Mouse (Mus musculus): ENCODE data around the gene Fbxo27. TPM values are rescaled to one million over a fixed set of nuclear protein-coding genes. Genes with fewer than 3 reads are reported as not detected.
A peak's percentile ranks its signal among the peaks of the same experiment; 100 is the strongest.

Fbxo27 gene
- polyA plus RNA-seq, 1 experiment = 26.5 TPM

- H3K36me3 ChIP-seq (ENCODE audit: control insufficient read depth, insufficient read depth, low read length) = no peaks in the 10 kb centered on the region
- WGBS = 76% methylated on average over 13 of the region's 13 CpGs
- H3K4me3 ChIP-seq (ENCODE audit: control insufficient read depth, insufficient read depth, low read length) = no peak overlapping the region
- peak overlapping the region; percentile 72; the same call in 1 of the 2 replicates for H3K27ac ChIP-seq (ENCODE audit: control insufficient read depth, insufficient read depth, low read length)
- peaks cover 17% of the 10 kb centered on the region for H3K4me1 ChIP-seq (replicated peaks; ENCODE audit: control insufficient read depth, insufficient read depth, low read length)
- TF ChIP-seq POLR2A (IDR thresholded peaks at IDR 0.05; ENCODE audit: control insufficient read depth, extremely low read depth, insufficient read depth, low read length, poor library complexity) (no peak), CTCF (IDR thresholded peaks at IDR 0.05; ENCODE audit: borderline replicate concordance, control insufficient read depth, extremely low read depth, insufficient read depth, low read length, poor library complexity) (no peak)
- no peak for DNase-seq
- no peaks in the 10 kb centered on the region for H3K27me3 ChIP-seq (ENCODE audit: control insufficient read depth, insufficient read depth, low read length)
These were observed 15.7 kb upstream of the Fbxo27 start for GRCm38 (mm10) chr7:28676811-28677541.

GRCm38 (mm10) chr7:28677624-28678023 lies 15.0 kb upstream of the Fbxo27 start:
- Histone ChIP-seq H3K27me3 (ENCODE audit: control insufficient read depth, insufficient read depth, low read length) (no peaks in the 10 kb centered on the region), H3K4me1 (replicated peaks; ENCODE audit: control insufficient read depth, insufficient read depth, low read length) (peaks cover 13% of the 10 kb centered on the region), H3K36me3 (ENCODE audit: control insufficient read depth, insufficient read depth, low read length) (no peaks in the 10 kb centered on the region), H3K4me3 (ENCODE audit: control insufficient read depth, insufficient read depth, low read length) (no peak overlapping the region), H3K27ac (ENCODE audit: control insufficient read depth, insufficient read depth, low read length) (peak overlapping the region; percentile 72; the same call in 1 of the 2 replicates)
- TF ChIP-seq POLR2A (IDR thresholded peaks at IDR 0.05; ENCODE audit: control insufficient read depth, extremely low read depth, insufficient read depth, low read length, poor library complexity) (no peak), CTCF (IDR thresholded peaks at IDR 0.05; ENCODE audit: borderline replicate concordance, control insufficient read depth, extremely low read depth, insufficient read depth, low read length, poor library complexity) (no peak)
- 98% methylated on average over 8 of the region's 8 CpGs for WGBS
- DNase-seq = no peak

- H3K4me3 ChIP-seq (ENCODE audit: control insufficient read depth, insufficient read depth, low read length) = no peak overlapping the region
- H3K27me3 ChIP-seq (ENCODE audit: control insufficient read depth, insufficient read depth, low read length) = no peaks in the 10 kb centered on the region
- H3K27ac ChIP-seq (ENCODE audit: control insufficient read depth, insufficient read depth, low read length) = no peak overlapping the region
- TF ChIP-seq POLR2A (IDR thresholded peaks at IDR 0.05; ENCODE audit: control insufficient read depth, extremely low read depth, insufficient read depth, low read length, poor library complexity) = no peak
- TF ChIP-seq CTCF (IDR thresholded peaks at IDR 0.05; ENCODE audit: borderline replicate concordance, control insufficient read depth, extremely low read depth, insufficient read depth, low read length, poor library complexity) = no peak
- 82% methylated on average over 7 of the region's 7 CpGs for WGBS
- H3K4me1 ChIP-seq (replicated peaks; ENCODE audit: control insufficient read depth, insufficient read depth, low read length) = peaks cover 16% of the 10 kb centered on the region
- H3K36me3 ChIP-seq (ENCODE audit: control insufficient read depth, insufficient read depth, low read length) = no peaks in the 10 kb centered on the region
- no peak for DNase-seq
These were observed 1.6 kb upstream of the Fbxo27 start for GRCm38 (mm10) chr7:28691075-28691474.

- H3K36me3 ChIP-seq (ENCODE audit: control insufficient read depth, insufficient read depth, low read length) = no peaks in the 10 kb centered on the region
- H3K4me3 ChIP-seq (ENCODE audit: control insufficient read depth, insufficient read depth, low read length) = peak overlapping the region; percentile 40
- TF ChIP-seq CTCF (IDR thresholded peaks at IDR 0.05; ENCODE audit: borderline replicate concordance, control insufficient read depth, extremely low read depth, insufficient read depth, low read length, poor library complexity) = peak; percentile 16; the same call in 1 of the 2 replicates
- no peak for TF ChIP-seq POLR2A (IDR thresholded peaks at IDR 0.05; ENCODE audit: control insufficient read depth, extremely low read depth, insufficient read depth, low read length, poor library complexity)
- WGBS = 5% methylated on average over 38 of the region's 38 CpGs
- H3K4me1 ChIP-seq (replicated peaks; ENCODE audit: control insufficient read depth, insufficient read depth, low read length) = peaks cover 16% of the 10 kb centered on the region
- no peaks in the 10 kb centered on the region for H3K27me3 ChIP-seq (ENCODE audit: control insufficient read depth, insufficient read depth, low read length)
- DNase-seq = peak; percentile 87
- no peak overlapping the region for H3K27ac ChIP-seq (ENCODE audit: control insufficient read depth, insufficient read depth, low read length)
These were observed 795 bp downstream of the Fbxo27 start for GRCm38 (mm10) chr7:28693321-28693966.

- peaks cover 16% of the 10 kb centered on the region for H3K4me1 ChIP-seq (replicated peaks; ENCODE audit: control insufficient read depth, insufficient read depth, low read length)
- TF ChIP-seq POLR2A (IDR thresholded peaks at IDR 0.05; ENCODE audit: control insufficient read depth, extremely low read depth, insufficient read depth, low read length, poor library complexity) (no peak), CTCF (IDR thresholded peaks at IDR 0.05; ENCODE audit: borderline replicate concordance, control insufficient read depth, extremely low read depth, insufficient read depth, low read length, poor library complexity) (no peak)
- H3K4me3 ChIP-seq (ENCODE audit: control insufficient read depth, insufficient read depth, low read length) = no peak overlapping the region
- no peak for DNase-seq
- no peaks in the 10 kb centered on the region for H3K27me3 ChIP-seq (ENCODE audit: control insufficient read depth, insufficient read depth, low read length)
- WGBS = 25% methylated on average over 14 of the region's 14 CpGs
- H3K36me3 ChIP-seq (ENCODE audit: control insufficient read depth, insufficient read depth, low read length) = no peaks in the 10 kb centered on the region
- no peak overlapping the region for H3K27ac ChIP-seq (ENCODE audit: control insufficient read depth, insufficient read depth, low read length)
These were observed 1.8 kb downstream of the Fbxo27 start for GRCm38 (mm10) chr7:28694423-28694822.

- TF ChIP-seq POLR2A (IDR thresholded peaks at IDR 0.05; ENCODE audit: control insufficient read depth, extremely low read depth, insufficient read depth, low read length, poor library complexity) = no peak
- no peak for TF ChIP-seq CTCF (IDR thresholded peaks at IDR 0.05; ENCODE audit: borderline replicate concordance, control insufficient read depth, extremely low read depth, insufficient read depth, low read length, poor library complexity)
These were observed 2.4 kb downstream of the Fbxo27 start for GRCm38 (mm10) chr7:28694966-28695511.

More at GRCm38 (mm10) chr7:28694966-28695511, 2.4 kb downstream of the Fbxo27 start:
- Histone ChIP-seq H3K4me3 (ENCODE audit: control insufficient read depth, insufficient read depth, low read length) (no peak overlapping the region), H3K27ac (ENCODE audit: control insufficient read depth, insufficient read depth, low read length) (no peak overlapping the region), H3K4me1 (replicated peaks; ENCODE audit: control insufficient read depth, insufficient read depth, low read length) (peaks cover 16% of the 10 kb centered on the region), H3K27me3 (ENCODE audit: control insufficient read depth, insufficient read depth, low read length) (no peaks in the 10 kb centered on the region), H3K36me3 (ENCODE audit: control insufficient read depth, insufficient read depth, low read length) (no peaks in the 10 kb centered on the region)
- DNase-seq = no peak
- 61% methylated on average over 8 of the region's 8 CpGs for WGBS

All from thymus, adult 2 months (tissue).